Mouse (Mus musculus) thymus, adult 18-20 months (tissue): ENCODE data around the gene Vmn1r32.

ENCODE experiments used
- DNase-seq, 2 experiments: peaks; one replicate each; pipeline ENCODE4 v3.0.0; 2022; ENCODE audit warnings: mixed read lengths in 2 of 2

Gene Vmn1r32

GRCm38 (mm10) chr6:66559996-66560395, at the start of gene Vmn1r32:
Gene Vmn1r32, minus strand, starts transcription at chr6:66560096.
- DNase-seq: no peak

- no peak for DNase-seq
Measured at GRCm38 (mm10) chr6:66595804-66596203, 35.9 kb upstream of the Vmn1r32 start.

GRCm38 (mm10) chr6:66535966-66536365, 23.9 kb downstream of the Vmn1r32 start:
- DNase-seq: no peak

GRCm38 (mm10) chr6:66535028-66535862, 24.7 kb downstream of the Vmn1r32 start, which contains the start of gene Mad2l1:
Gene Mad2l1, plus strand, starts transcription at chr6:66535390.
- peak; percentile 97 to 98 for DNase-seq

- no peak for DNase-seq
Measured at GRCm38 (mm10) chr6:66534366-66534941, 25.4 kb downstream of the Vmn1r32 start.

- DNase-seq: no peak
Measured at GRCm38 (mm10) chr6:66533241-66533640, 26.7 kb downstream of the Vmn1r32 start.

- no peak for DNase-seq
Measured at GRCm38 (mm10) chr6:66528386-66528785, 31.5 kb downstream of the Vmn1r32 start.

GRCm38 (mm10) chr6:66516368-66516767, 43.5 kb downstream of the Vmn1r32 start:
- DNase-seq: no peak
